Mouse (Mus musculus) retina, postnatal 7 days (tissue): ENCODE measurements around the gene Ctnna3.
"Not testable (repeated sequence)": the region's sequence is repeated elsewhere in the genome, so short reads cannot be mapped to it uniquely, and the experiment has no call there.

Experiments used
- DNase-seq: peaks from one replicate; pipeline ENCODE4 v3.0.0-alpha.2; 2012; ENCODE audit warnings: low read depth, low spot score

Gene Ctnna3

GRCm38 (mm10) chr10:64886946-64887345 is 1457.0 kb downstream of the Ctnna3 start:
- no peak for DNase-seq

- no peak for DNase-seq
These were observed 1462.6 kb downstream of the Ctnna3 start for GRCm38 (mm10) chr10:64892458-64892857.

- DNase-seq = no peak
These were observed 1468.8 kb downstream of the Ctnna3 start for GRCm38 (mm10) chr10:64898739-64899138.

GRCm38 (mm10) chr10:64901726-64902125 is 1471.8 kb downstream of the Ctnna3 start:
- no peak for DNase-seq

- DNase-seq = no peak
These were observed 1511.1 kb downstream of the Ctnna3 start for GRCm38 (mm10) chr10:64940975-64941374.

GRCm38 (mm10) chr10:64958391-64958790 is 1528.5 kb downstream of the Ctnna3 start:
- no peak for DNase-seq

GRCm38 (mm10) chr10:64992871-64993270 is 1563.0 kb downstream of the Ctnna3 start:
- no peak for DNase-seq

GRCm38 (mm10) chr10:65013525-65013924 is 1583.6 kb downstream of the Ctnna3 start:
- no peak for DNase-seq

GRCm38 (mm10) chr10:65022667-65023066 is 1592.8 kb downstream of the Ctnna3 start:
- no peak for DNase-seq

GRCm38 (mm10) chr10:65033516-65033915 is 1603.6 kb downstream of the Ctnna3 start:
- not testable (repeated sequence) for DNase-seq
